In the genomic region with DNA sequence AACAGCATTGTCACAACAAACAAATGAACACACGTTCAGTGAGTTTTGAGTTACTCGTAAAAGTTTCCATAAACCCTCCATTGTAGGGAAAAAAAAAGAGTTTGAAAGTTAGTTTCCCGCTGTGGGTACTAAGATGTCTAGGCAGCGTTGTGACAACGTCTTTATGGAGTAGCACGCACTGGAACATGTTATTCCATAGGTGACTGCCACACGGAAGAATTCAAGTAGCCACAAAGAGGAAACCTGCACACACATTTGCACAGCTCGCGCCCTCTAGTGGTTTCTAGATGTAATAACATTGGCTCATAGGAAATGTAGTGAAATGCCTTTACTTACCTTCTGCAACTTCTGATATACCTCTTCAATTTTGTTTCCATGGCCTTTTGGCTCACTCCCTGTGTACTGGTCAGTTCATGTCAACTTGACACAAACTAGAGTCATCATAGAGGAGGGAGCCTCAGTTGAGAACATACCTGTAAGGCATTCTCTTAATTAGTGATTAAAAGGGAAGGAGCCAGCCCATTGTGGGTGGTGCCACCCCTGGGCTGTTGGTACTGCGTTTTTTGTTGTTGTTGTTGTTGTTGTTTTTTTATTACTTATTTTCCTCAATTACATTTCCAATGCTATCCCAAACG, we compare ENCODE assay signal across 8 mouse cellular contexts. TPM values are rescaled to one million over a fixed set of nuclear protein-coding genes. Genes with fewer than 3 reads are reported as not detected.
DNase-seq lines count a peak whose midpoint lies in the region; ATAC-seq and TF ChIP-seq lines count a peak whose summit lies in the region.

No protein-coding gene starts in this region.

- POLR2A ChIA-PET in Patski (lab: Charles Lee): no interaction called here

- H3K4me2 ChIP-seq in liver, embryonic 12.5 days: no peak overlapping the region
- H3K4me2 ChIP-seq in forebrain, embryonic 14.5 days (ENCODE audit: low read length): no peak overlapping the region

- TF ChIP-seq POLR2A in liver, adult 2 months (IDR thresholded peaks at IDR 0.05; ENCODE audit: extremely low read depth, insufficient read depth, low read length): no peak

- H3K9me3 ChIP-seq in liver, embryonic 12.5 days (replicated peaks): no peaks in the 10 kb centered on the region
- no peaks in the 10 kb centered on the region for H3K9me3 ChIP-seq in forebrain, embryonic 14.5 days (replicated peaks; ENCODE audit: control insufficient read depth, low read length)

- no peak for ATAC-seq in liver, embryonic 12.5 days
- peak; percentile 64 for ATAC-seq in Patski
- peak; percentile 44; the same call in 1 of the 2 replicates for ATAC-seq in forebrain, embryonic 14.5 days

- H3K9ac ChIP-seq in liver, adult 2 months (ENCODE audit: low read depth, low read length): no peak overlapping the region
- no peak overlapping the region for H3K9ac ChIP-seq in liver, embryonic 12.5 days
- H3K9ac ChIP-seq in forebrain, embryonic 14.5 days (ENCODE audit: low read length): no peak overlapping the region

- 14% methylated on average over 11 of the region's 11 CpGs for WGBS in liver, adult 2 months
- WGBS in liver, embryonic 12.5 days (ENCODE audit: insufficient replicate concordance): 21% methylated on average over 11 of the region's 11 CpGs
- 22% methylated on average over 11 of the region's 11 CpGs for WGBS in forebrain, embryonic 14.5 days

- H3K36me3 ChIP-seq in liver, adult 2 months (ENCODE audit: control insufficient read depth, insufficient read depth, low read length): no peaks in the 10 kb centered on the region
- no peaks in the 10 kb centered on the region for H3K36me3 ChIP-seq in liver, embryonic 12.5 days
- no peaks in the 10 kb centered on the region for H3K36me3 ChIP-seq in forebrain, embryonic 14.5 days (ENCODE audit: control insufficient read depth, insufficient read depth, low read length)

- CTCF ChIA-PET in Patski (lab: Charles Lee): interaction anchor here (0.6 to 3.5 kb wide), 29 partner anchors 11 to 636 kb away, joined by 3 to 28 read pairs (median 4); no protein-coding TSS in a partner anchor

- H3K4me3 ChIP-seq in liver, adult 2 months (ENCODE audit: insufficient read depth, low read depth, low read length): no peak overlapping the region
- no peak overlapping the region for H3K4me3 ChIP-seq in liver, embryonic 12.5 days
- H3K4me3 ChIP-seq in forebrain, embryonic 14.5 days (ENCODE audit: low read depth, low read length): no peak overlapping the region

- no peaks in the 10 kb centered on the region for H3K4me1 ChIP-seq in liver, adult 2 months (ENCODE audit: control insufficient read depth, insufficient read depth, low read length)
- H3K4me1 ChIP-seq in liver, embryonic 12.5 days: no peaks in the 10 kb centered on the region
- no peaks in the 10 kb centered on the region for H3K4me1 ChIP-seq in forebrain, embryonic 14.5 days (ENCODE audit: control insufficient read depth, insufficient read depth, low read length)

- H3K27ac ChIP-seq in liver, adult 2 months (replicated peaks; ENCODE audit: insufficient read depth, low read depth, low read length): no peak overlapping the region
- no peak overlapping the region for H3K27ac ChIP-seq in liver, embryonic 12.5 days
- no peak overlapping the region for H3K27ac ChIP-seq in forebrain, embryonic 14.5 days (ENCODE audit: low read depth, low read length)

- in situ Hi-C loops in Patski (cut with MboI; ENCODE audit: low pct_unique_long_range_greater_than_20kb): loop anchor here (5.0 kb wide), 1 partner anchor 182 kb away; no protein-coding TSS in a partner anchor

- TF ChIP-seq CTCF in liver, adult 2 months (IDR thresholded peaks at IDR 0.05; ENCODE audit: low read depth, low read length): peak; percentile 69
- TF ChIP-seq CTCF in Patski (IDR thresholded peaks at IDR 0.05): peak; percentile 95

- H3K27me3 ChIP-seq in liver, adult 2 months (ENCODE audit: control insufficient read depth, insufficient read depth, low read length): peaks cover 3% of the 10 kb centered on the region; the same call in 1 of the 2 replicates
- H3K27me3 ChIP-seq in liver, embryonic 12.5 days (replicated peaks): no peaks in the 10 kb centered on the region
- no peaks in the 10 kb centered on the region for H3K27me3 ChIP-seq in Patski
- no peaks in the 10 kb centered on the region for H3K27me3 ChIP-seq in forebrain, embryonic 14.5 days (replicated peaks; ENCODE audit: control insufficient read depth, insufficient read depth, low read length)

- no peaks in the 10 kb centered on the region for H3K79me2 ChIP-seq in liver, adult 2 months (ENCODE audit: control insufficient read depth, insufficient read depth, low read length)

- DNase-seq in liver, adult 2 months (ENCODE audit: extremely low read depth, low read depth, low spot score): peak; percentile 43
- DNase-seq in Patski (ENCODE audit: low read depth, low spot score): peak; percentile 30
- DNase-seq in forebrain, embryonic 14.5 days (ENCODE audit: low spot score): peak; percentile 75
- peak; percentile 33 to 48 for DNase-seq in kidney, postnatal 36 days
- DNase-seq in natural killer cell, adult 2 months (ENCODE audit: low spot score in 2 of 2): peak; percentile 6 to 17
- DNase-seq in frontal cortex, postnatal 14 days (ENCODE audit: low spot score in 2 of 2): no peak
- DNase-seq in spleen, adult 18-20 months: no peak

RNA-seq across cellular contexts. Expression of a gene that starts 19.3 kb away (rescaled TPM):
- total RNA-seq in liver, adult 2 months (2014; rRNA removed): 2.1 and 2.7 TPM in 2 replicates
- 0.31 and 0.53 TPM in 2 replicates for polyA plus RNA-seq in liver, adult 2 months (2012; rRNA removed)
- 0.17 TPM in 1 of 2 replicates, not detected in the other for polyA plus RNA-seq in liver, embryonic 12.5 days (2016; fragmentation: Nextera tagmentation; extraction: Ambion mirVana)
- 0.13 TPM for polyA plus RNA-seq in Patski (2021)
- polyA plus RNA-seq in forebrain, embryonic 14.5 days (2014; fragmentation: Nextera tagmentation; extraction: Ambion mirVana): not detected in 2 replicates

RNA-seq across cellular contexts. Expression of a gene that starts 55.7 kb away (rescaled TPM):
- total RNA-seq in liver, adult 2 months (2014; rRNA removed): 11.6 and 18.3 TPM in 2 replicates
- 2.3 and 2.7 TPM in 2 replicates for polyA plus RNA-seq in liver, adult 2 months (2012; rRNA removed)
- 2.1 and 2.4 TPM in 2 replicates for polyA plus RNA-seq in liver, embryonic 12.5 days (2016; fragmentation: Nextera tagmentation; extraction: Ambion mirVana)
- 2.3 TPM for polyA plus RNA-seq in Patski (2021)
- polyA plus RNA-seq in forebrain, embryonic 14.5 days (2014; fragmentation: Nextera tagmentation; extraction: Ambion mirVana): 1.5 TPM in 2 replicates

Comparison
In these comparisons a context has a peak if more than half of its experiments do, and no peak if none do; other contexts are left out.
1. DNase-seq: peak in liver, adult 2 months (single experiment), Patski (single experiment), forebrain, embryonic 14.5 days (single experiment), kidney, postnatal 36 days (2 of 2) and natural killer cell, adult 2 months (2 of 2); none in frontal cortex, postnatal 14 days (0 of 2) and spleen, adult 18-20 months (0 of 2).